Mouse (Mus musculus): ENCODE data around the gene Baz1b. TPM values are rescaled to one million over a fixed set of nuclear protein-coding genes. Genes with fewer than 3 reads are reported as not detected.

Baz1b gene
- polyA plus RNA-seq (2015; fragmentation: Nextera tagmentation; extraction: Ambion mirVana): 33.1 and 34.1 TPM in 2 replicates

- Histone ChIP-seq H3K27me3 (replicated peaks) (no peaks in the 10 kb centered on the region), H3K4me3 (replicated peaks) (peak within 1 kb of the TSS; percentile 100), H3K27ac (peak within 1 kb of the TSS; percentile 96), H3K36me3 (peaks cover 5% of the 10 kb centered on the region; the same call in 1 of the 2 replicates), H3K9ac (peak within 1 kb of the TSS; percentile 99), H3K9me3 (no peaks in the 10 kb centered on the region), H3K4me1 (replicated peaks) (peaks cover 17% of the 10 kb centered on the region), H3K4me2 (replicated peaks) (peak within 1 kb of the TSS; percentile 58)
- peak; percentile 98 for ATAC-seq
- under 1% methylated on average over 57 of the region's 57 CpGs for WGBS
Observed at GRCm38 (mm10) chr5:135186621-135187348, at the start of gene Baz1b. Gene Baz1b, plus strand, starts transcription at chr5:135187264.

GRCm38 (mm10) chr5:135139881-135140280 lies 47.2 kb upstream of the Baz1b start:
- H3K9me3 ChIP-seq: no peaks in the 10 kb centered on the region
- H3K4me3 ChIP-seq (replicated peaks): no peak overlapping the region
- H3K36me3 ChIP-seq: no peaks in the 10 kb centered on the region
- no peak overlapping the region for H3K27ac ChIP-seq
- ATAC-seq: no peak
- no peaks in the 10 kb centered on the region for H3K4me1 ChIP-seq (replicated peaks)
- H3K4me2 ChIP-seq (replicated peaks): no peak overlapping the region
- no peaks in the 10 kb centered on the region; the same call in 1 of the 2 replicates for H3K27me3 ChIP-seq (replicated peaks)
- no peak overlapping the region for H3K9ac ChIP-seq
- WGBS: 56% methylated on average over 2 of the region's 2 CpGs

GRCm38 (mm10) chr5:135144469-135144868 lies 42.6 kb upstream of the Baz1b start:
- no peak overlapping the region for H3K27ac ChIP-seq
- H3K4me1 ChIP-seq (replicated peaks): 0 out of 2 replicates have a peak, but pooled peaks cover 2% of the 10 kb centered on the region
- WGBS: 60% methylated on average over 4 of the region's 4 CpGs
- H3K9me3 ChIP-seq: no peaks in the 10 kb centered on the region
- H3K4me2 ChIP-seq (replicated peaks): no peak overlapping the region
- no peak overlapping the region for H3K4me3 ChIP-seq (replicated peaks)
- H3K27me3 ChIP-seq (replicated peaks): no peaks in the 10 kb centered on the region; the same call in 1 of the 2 replicates
- no peak overlapping the region for H3K9ac ChIP-seq
- ATAC-seq: no peak
- H3K36me3 ChIP-seq: no peaks in the 10 kb centered on the region

- no peaks in the 10 kb centered on the region; the same call in 1 of the 2 replicates for H3K27me3 ChIP-seq (replicated peaks)
- no peak overlapping the region for H3K4me2 ChIP-seq (replicated peaks)
- H3K9me3 ChIP-seq: no peaks in the 10 kb centered on the region
- H3K4me1 ChIP-seq (replicated peaks): peaks cover 5% of the 10 kb centered on the region; the same call in 1 of the 2 replicates
- no peak overlapping the region for H3K27ac ChIP-seq
- 78% methylated on average over 3 of the region's 3 CpGs for WGBS
- no peak overlapping the region for H3K9ac ChIP-seq
- H3K4me3 ChIP-seq (replicated peaks): no peak overlapping the region
- ATAC-seq: no peak
- no peaks in the 10 kb centered on the region for H3K36me3 ChIP-seq
Observed at GRCm38 (mm10) chr5:135145532-135145931, 41.5 kb upstream of the Baz1b start.

- peaks cover 5% of the 10 kb centered on the region; the same call in 1 of the 2 replicates for H3K4me1 ChIP-seq (replicated peaks)
- H3K27ac ChIP-seq: no peak overlapping the region
- H3K9ac ChIP-seq: no peak overlapping the region
- no peaks in the 10 kb centered on the region for H3K9me3 ChIP-seq
- ATAC-seq: no peak
- H3K4me2 ChIP-seq (replicated peaks): no peak overlapping the region
- H3K36me3 ChIP-seq: no peaks in the 10 kb centered on the region
- H3K4me3 ChIP-seq (replicated peaks): no peak overlapping the region
- no peaks in the 10 kb centered on the region; the same call in 1 of the 2 replicates for H3K27me3 ChIP-seq (replicated peaks)
Observed at GRCm38 (mm10) chr5:135145955-135146354, 41.1 kb upstream of the Baz1b start.

GRCm38 (mm10) chr5:135148715-135149052 lies 38.4 kb upstream of the Baz1b start:
- Histone ChIP-seq H3K36me3 (no peaks in the 10 kb centered on the region; the same call in 1 of the 2 replicates), H3K27ac (peak overlapping the region; percentile 72), H3K27me3 (replicated peaks) (no peaks in the 10 kb centered on the region), H3K9ac (peak overlapping the region; percentile 50), H3K4me1 (replicated peaks) (peaks cover 5% of the 10 kb centered on the region; the same call in 1 of the 2 replicates), H3K9me3 (no peaks in the 10 kb centered on the region), H3K4me3 (replicated peaks) (peak overlapping the region; percentile 86), H3K4me2 (replicated peaks) (peak overlapping the region; percentile 71)
- under 1% methylated on average over 13 of the region's 13 CpGs for WGBS
- no peak; the same call in 1 of the 2 replicates for ATAC-seq

- H3K4me2 ChIP-seq (replicated peaks): peak within 1 kb of the TSS; percentile 71
- ATAC-seq: peak; percentile 99
- no peaks in the 10 kb centered on the region for H3K27me3 ChIP-seq (replicated peaks)
- H3K27ac ChIP-seq: peak within 1 kb of the TSS; percentile 91
- H3K36me3 ChIP-seq: peaks cover 4% of the 10 kb centered on the region
- H3K9ac ChIP-seq: peak within 1 kb of the TSS; percentile 89
- under 1% methylated on average over 63 of the region's 63 CpGs for WGBS
- H3K4me3 ChIP-seq (replicated peaks): peak within 1 kb of the TSS; percentile 86
- no peaks in the 10 kb centered on the region for H3K9me3 ChIP-seq
- H3K4me1 ChIP-seq (replicated peaks): peaks cover 5% of the 10 kb centered on the region; the same call in 1 of the 2 replicates
Observed at GRCm38 (mm10) chr5:135149053-135149819, 37.8 kb upstream of the Baz1b start, which contains the start of gene Tbl2. Gene Tbl2, plus strand, starts transcription at chr5:135149657.

GRCm38 (mm10) chr5:135149820-135150178 lies 37.3 kb upstream of the Baz1b start:
- H3K27me3 ChIP-seq (replicated peaks): no peaks in the 10 kb centered on the region
- H3K36me3 ChIP-seq: peaks cover 8% of the 10 kb centered on the region
- H3K9ac ChIP-seq: peak overlapping the region; percentile 89
- no peaks in the 10 kb centered on the region for H3K9me3 ChIP-seq
- peak overlapping the region; percentile 91 for H3K27ac ChIP-seq
- peak overlapping the region; percentile 71 for H3K4me2 ChIP-seq (replicated peaks)
- H3K4me3 ChIP-seq (replicated peaks): peak overlapping the region; percentile 86
- ATAC-seq: no peak; the same call in 1 of the 2 replicates
- H3K4me1 ChIP-seq (replicated peaks): peaks cover 5% of the 10 kb centered on the region; the same call in 1 of the 2 replicates
- 0% methylated on average over 23 of the region's 23 CpGs for WGBS

- H3K27ac ChIP-seq: no peak overlapping the region
- H3K36me3 ChIP-seq: peaks cover 62% of the 10 kb centered on the region
- no peaks in the 10 kb centered on the region for H3K27me3 ChIP-seq (replicated peaks)
- H3K4me2 ChIP-seq (replicated peaks): no peak overlapping the region
- H3K4me3 ChIP-seq (replicated peaks): no peak overlapping the region
- H3K9me3 ChIP-seq: no peaks in the 10 kb centered on the region
- no peaks in the 10 kb centered on the region for H3K4me1 ChIP-seq (replicated peaks)
- no peak overlapping the region for H3K9ac ChIP-seq
- ATAC-seq: no peak
- WGBS: 97% methylated on average over 4 of the region's 4 CpGs
Observed at GRCm38 (mm10) chr5:135156496-135156895, 30.6 kb upstream of the Baz1b start.

GRCm38 (mm10) chr5:135161221-135161620 lies 25.8 kb upstream of the Baz1b start:
- no peak overlapping the region for H3K4me2 ChIP-seq (replicated peaks)
- H3K4me3 ChIP-seq (replicated peaks): no peak overlapping the region
- H3K9me3 ChIP-seq: no peaks in the 10 kb centered on the region
- 95% methylated on average over 4 of the region's 4 CpGs for WGBS
- H3K9ac ChIP-seq: no peak overlapping the region
- H3K27me3 ChIP-seq (replicated peaks): no peaks in the 10 kb centered on the region
- H3K4me1 ChIP-seq (replicated peaks): no peaks in the 10 kb centered on the region
- H3K36me3 ChIP-seq: peaks cover 53% of the 10 kb centered on the region
- H3K27ac ChIP-seq: no peak overlapping the region
- ATAC-seq: no peak

- 85% methylated on average over 7 of the region's 7 CpGs for WGBS
- no peak overlapping the region for H3K4me2 ChIP-seq (replicated peaks)
- no peaks in the 10 kb centered on the region for H3K4me1 ChIP-seq (replicated peaks)
- no peak overlapping the region for H3K27ac ChIP-seq
- H3K4me3 ChIP-seq (replicated peaks): no peak overlapping the region
- ATAC-seq: no peak
- H3K27me3 ChIP-seq (replicated peaks): no peaks in the 10 kb centered on the region
- H3K36me3 ChIP-seq: peaks cover 49% of the 10 kb centered on the region
- no peaks in the 10 kb centered on the region for H3K9me3 ChIP-seq
- H3K9ac ChIP-seq: no peak overlapping the region
Observed at GRCm38 (mm10) chr5:135161650-135162049, 25.4 kb upstream of the Baz1b start.

- H3K4me1 ChIP-seq (replicated peaks): no peaks in the 10 kb centered on the region
- no peaks in the 10 kb centered on the region for H3K9me3 ChIP-seq
- H3K4me2 ChIP-seq (replicated peaks): no peak overlapping the region
- no peak overlapping the region for H3K9ac ChIP-seq
- no peaks in the 10 kb centered on the region for H3K27me3 ChIP-seq (replicated peaks)
- WGBS: 96% methylated on average over 8 of the region's 8 CpGs
- H3K27ac ChIP-seq: no peak overlapping the region
- H3K4me3 ChIP-seq (replicated peaks): no peak overlapping the region
- no peak for ATAC-seq
- peaks cover 43% of the 10 kb centered on the region for H3K36me3 ChIP-seq
Observed at GRCm38 (mm10) chr5:135162361-135162760, 24.7 kb upstream of the Baz1b start.

All from intestine, embryonic 15.5 days (tissue).